Comparison of ENCODE assay signal across 8 mouse cellular contexts in genomic region chr3:136837589-136837988, GRCm38 (mm10).
DNase-seq lines count a peak whose midpoint lies in the region; ATAC-seq lines count a peak whose summit lies in the region.

No protein-coding gene starts in this region.

- intact Hi-C loops in left cerebral cortex, postnatal 4 days (cut with DNase I) = loop anchor here (5.0 kb wide), 1 partner anchor 165 kb away; the partner anchor contains the start of gene Ppp3ca
- intact Hi-C loops in left cerebral cortex, postnatal 25 days (cut with DNase I) = loop anchor here (10.0 kb wide), 2 partner anchors 163 to 577 kb away; partner anchors contain the start of gene Ppp3ca

- ATAC-seq in activated CD4-positive, CD25-positive, alpha-beta regulatory T cell, adult 4 months = no peak

- peak; percentile 16 to 33 for DNase-seq in adrenal gland, adult 18-20 months (ENCODE audit: low spot score in 2 of 2)
- no peak for DNase-seq in adrenal gland, adult 2 months
- DNase-seq in left cerebral cortex, postnatal 4 days = peak; percentile 60
- DNase-seq in left cerebral cortex, postnatal 25 days (ENCODE audit: low spot score in 2 of 2) = no peak
- DNase-seq in c-Kit-positive CD71-positive TER-119-negative erythroid progenitor cells, embryonic 14.5 days (ENCODE audit: low read depth) = peak; percentile 43
- peak; percentile 56 for DNase-seq in layer of hippocampus, postnatal 10 days (ENCODE audit: low spot score in 2 of 2)
- peak; percentile 61 for DNase-seq in retina, postnatal 1 day

Comparison
In these comparisons a context has a peak if more than half of its experiments do, and no peak if none do; other contexts are left out.
1. DNase-seq: peak in adrenal gland, adult 18-20 months (2 of 2), left cerebral cortex, postnatal 4 days (single experiment), c-Kit-positive CD71-positive TER-119-negative erythroid progenitor cells, embryonic 14.5 days (single experiment), layer of hippocampus, postnatal 10 days (2 of 2) and retina, postnatal 1 day (single experiment); none in adrenal gland, adult 2 months (single experiment) and left cerebral cortex, postnatal 25 days (0 of 2).